Mouse (Mus musculus) erythroblast, embryonic 14.5 days (primary cell): Measurements from ENCODE around the gene Plpp2.

Experiments used
- GATA1 ChIP-seq: IDR thresholded peaks from 2 replicates; pipeline ENCODE4 v1.6.1; 2012; ENCODE audit warnings: low read length, inconsistent platforms, mixed read lengths
- TAL1 ChIP-seq: IDR thresholded peaks from 3 replicates; pipeline ENCODE4 v1.6.1; 2012; ENCODE audit warnings: low read length, inconsistent platforms, mixed read lengths

DNA sequence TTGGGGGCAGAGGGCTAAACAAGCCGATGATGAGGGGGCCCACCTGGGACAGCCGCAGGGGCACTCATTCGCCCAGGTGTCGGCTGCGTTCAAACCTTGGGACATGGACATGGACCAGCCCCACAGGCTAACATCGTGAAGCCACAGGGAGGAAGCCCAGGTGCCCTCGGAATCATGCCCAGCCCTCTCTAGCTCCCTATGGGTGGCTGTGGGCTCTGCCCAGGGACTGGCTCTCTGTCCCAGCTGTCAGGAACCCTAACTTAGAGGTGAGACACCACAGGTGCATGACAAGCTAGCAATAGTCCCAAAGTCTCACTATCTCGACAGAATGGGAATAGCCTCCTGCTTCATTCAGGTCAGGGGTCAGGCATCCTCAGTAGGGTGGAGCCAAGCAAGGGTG is 18.9 kb upstream of the Plpp2 start:
- TF ChIP-seq GATA1 (no peak), TAL1 (no peak)
